Mouse (Mus musculus) limb, embryonic 13.5 days (tissue): Measurements from ENCODE around the gene Tra2a. TPM values are rescaled to one million over a fixed set of nuclear protein-coding genes. Genes with fewer than 3 reads are reported as not detected.

Experiments
- ATAC-seq: fragments of 200-750 bp; cut with Nextera tagmentation; 2 replicates; pipeline ENCODE4 v1.8.0; 2017; ENCODE audit warnings: low read depth, moderate number of reproducible peaks, moderate TSS enrichment; ENCODE audit not compliant: low FRiP score
- H3K27ac ChIP-seq: fragments of 300-500 bp; sonication (generic); 2 replicates; pipeline ENCODE4 v1.5.1; 2015; ENCODE audit warnings: inconsistent platforms, mild to moderate bottlenecking, moderate library complexity
- H3K27me3 ChIP-seq: fragments of 300-500 bp; sonication (generic); 2 replicates; pipeline ENCODE4 v1.6.1; 2015; ENCODE audit warnings: mild to moderate bottlenecking, inconsistent platforms
- H3K36me3 ChIP-seq: fragments of 300-500 bp; sonication (generic); 2 replicates; pipeline ENCODE4 v1.6.1; 2015; ENCODE audit warnings: inconsistent platforms, mild to moderate bottlenecking, moderate library complexity
- H3K4me1 ChIP-seq: fragments of 300-500 bp; sonication (generic); 2 replicates; pipeline ENCODE4 v1.6.1; 2015; ENCODE audit warnings: inconsistent platforms
- H3K4me2 ChIP-seq: fragments of 300-500 bp; sonication (generic); replicated peaks from 2 replicates; pipeline ENCODE4 v1.6.1; 2015; ENCODE audit warnings: inconsistent platforms, mild to moderate bottlenecking, moderate library complexity
- H3K4me3 ChIP-seq: fragments of 300-500 bp; sonication (generic); 2 replicates; pipeline ENCODE4 v1.5.1; 2015; ENCODE audit warnings: moderate library complexity, mild to moderate bottlenecking, inconsistent platforms
- H3K9ac ChIP-seq: fragments of 300-500 bp; sonication (generic); 2 replicates; pipeline ENCODE4 v1.6.1; 2015; ENCODE audit warnings: mild to moderate bottlenecking, inconsistent platforms
- H3K9me3 ChIP-seq: fragments of 300-500 bp; sonication (generic); 2 replicates; pipeline ENCODE4 v1.6.1; 2016; ENCODE audit warnings: inconsistent platforms
- WGBS: fragments of 180-500 bp; shearing (Covaris S2); methylation state at CpG from one replicate; pipeline ENCODE4 v1.1.7; 2015; 5-methylcytosine and 5-hydroxymethylcytosine counted together
- polyA plus RNA-seq: library from polyadenylated mRNA; unstranded; fragments of >200 nt; fragmentation: Nextera tagmentation; extraction: Ambion mirVana; gene quantifications from 2 replicates; pipeline ENCODE4 v1.2.1, GENCODE M21; 2015

Tra2a gene
- polyA plus RNA-seq, 1 experiment from 2014 or later, result 132 TPM

DNA sequence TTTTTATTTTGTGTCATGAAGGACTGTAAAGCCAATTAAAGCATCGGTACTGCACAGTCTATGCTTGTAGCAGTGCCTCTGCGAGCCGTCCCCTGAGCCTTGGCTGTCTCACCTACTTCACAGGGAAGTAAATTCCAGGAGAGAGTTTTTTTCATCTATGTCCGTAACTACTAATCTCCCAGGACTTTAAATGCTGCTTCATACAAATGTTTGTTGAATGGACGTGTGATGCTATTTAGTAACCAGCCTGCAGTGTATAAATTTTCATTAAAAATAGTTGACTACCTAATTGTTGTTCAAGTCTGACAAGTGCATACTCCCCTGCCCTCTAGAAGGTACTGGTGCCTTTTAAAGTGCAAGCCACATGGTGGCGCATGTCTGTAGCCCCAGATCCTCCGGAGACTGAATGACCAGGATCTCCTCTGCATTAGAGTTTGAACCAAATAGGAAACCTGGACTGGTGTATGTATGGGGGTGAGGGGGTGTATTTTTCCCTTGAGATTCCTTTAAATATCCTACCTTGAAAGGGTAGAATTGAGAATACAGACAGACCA lies 35.6 kb downstream of the Tra2a start:
- no peaks in the 10 kb centered on the region for H3K27me3 ChIP-seq
- H3K4me2 ChIP-seq, result no peak overlapping the region
- H3K4me1 ChIP-seq, result peaks cover 14% of the 10 kb centered on the region
- no peaks in the 10 kb centered on the region for H3K36me3 ChIP-seq
- H3K9me3 ChIP-seq, result no peaks in the 10 kb centered on the region
- H3K9ac ChIP-seq, result no peak overlapping the region
- no peak for ATAC-seq
- H3K27ac ChIP-seq, result no peak overlapping the region
- 8% methylated on average over 7 of the region's 7 CpGs for WGBS
- H3K4me3 ChIP-seq, result no peak overlapping the region

DNA sequence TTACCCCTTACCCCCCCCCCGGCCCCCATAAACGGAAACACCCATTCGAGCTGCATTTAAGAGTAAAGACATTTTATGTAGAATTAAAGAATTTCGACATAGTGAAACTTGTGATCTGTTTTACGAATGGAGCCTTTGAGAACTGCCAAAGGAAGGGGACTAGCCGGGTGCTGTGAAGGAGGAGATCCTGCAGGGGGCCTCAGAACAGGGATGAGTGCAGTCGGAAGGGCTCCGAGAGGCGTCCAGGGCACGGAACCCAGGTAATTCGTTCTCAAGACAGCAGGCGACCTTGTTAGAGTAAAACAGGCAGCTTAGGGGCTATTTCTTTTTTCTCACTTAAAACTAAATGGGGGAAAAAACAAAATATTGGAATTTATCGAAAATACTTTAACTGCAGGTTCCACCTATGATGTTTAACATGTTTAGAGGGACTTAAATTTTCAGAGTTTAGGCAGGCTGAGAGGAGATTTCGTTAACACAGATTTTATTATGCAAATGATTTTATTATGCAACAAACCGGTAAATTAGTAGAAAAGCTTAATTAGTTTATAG lies 36.6 kb downstream of the Tra2a start:
- Histone ChIP-seq H3K36me3 (no peaks in the 10 kb centered on the region), H3K4me1 (peaks cover 14% of the 10 kb centered on the region), H3K9me3 (no peaks in the 10 kb centered on the region), H3K4me3 (no peak overlapping the region; the same call in 1 of the 2 replicates), H3K27ac (no peak overlapping the region), H3K27me3 (no peaks in the 10 kb centered on the region), H3K9ac (no peak overlapping the region), H3K4me2 (peak overlapping the region; percentile 44)
- WGBS, result 6% methylated on average over 15 of the region's 15 CpGs
- no peak for ATAC-seq

- WGBS, result 39% methylated on average over 3 of the region's 3 CpGs
Observed at GRCm38 (mm10) chr6:49225728-49226123, 38.1 kb downstream of the Tra2a start.

GRCm38 (mm10) chr6:49224923-49225727 lies 38.7 kb downstream of the Tra2a start:
- Histone ChIP-seq H3K4me2 (peak overlapping the region; percentile 14; the same call in 1 of the 2 replicates), H3K9ac (no peak overlapping the region), H3K36me3 (no peaks in the 10 kb centered on the region), H3K27ac (peak overlapping the region; percentile 10; the same call in 1 of the 2 replicates), H3K4me3 (no peak overlapping the region), H3K4me1 (peaks cover 16% of the 10 kb centered on the region), H3K9me3 (no peaks in the 10 kb centered on the region), H3K27me3 (no peaks in the 10 kb centered on the region)
- WGBS, result 30% methylated on average over 11 of the region's 11 CpGs
- ATAC-seq, result peak; percentile 36; the same call in 1 of the 2 replicates

More at GRCm38 (mm10) chr6:49225728-49226123, 38.1 kb downstream of the Tra2a start:
- Histone ChIP-seq H3K27me3 (no peaks in the 10 kb centered on the region), H3K4me1 (peaks cover 14% of the 10 kb centered on the region), H3K36me3 (no peaks in the 10 kb centered on the region), H3K4me3 (no peak overlapping the region), H3K4me2 (peak overlapping the region; percentile 14; the same call in 1 of the 2 replicates), H3K27ac (peak overlapping the region; percentile 10; the same call in 1 of the 2 replicates), H3K9me3 (no peaks in the 10 kb centered on the region), H3K9ac (no peak overlapping the region)
- ATAC-seq, result peak; percentile 44; the same call in 1 of the 2 replicates

DNA sequence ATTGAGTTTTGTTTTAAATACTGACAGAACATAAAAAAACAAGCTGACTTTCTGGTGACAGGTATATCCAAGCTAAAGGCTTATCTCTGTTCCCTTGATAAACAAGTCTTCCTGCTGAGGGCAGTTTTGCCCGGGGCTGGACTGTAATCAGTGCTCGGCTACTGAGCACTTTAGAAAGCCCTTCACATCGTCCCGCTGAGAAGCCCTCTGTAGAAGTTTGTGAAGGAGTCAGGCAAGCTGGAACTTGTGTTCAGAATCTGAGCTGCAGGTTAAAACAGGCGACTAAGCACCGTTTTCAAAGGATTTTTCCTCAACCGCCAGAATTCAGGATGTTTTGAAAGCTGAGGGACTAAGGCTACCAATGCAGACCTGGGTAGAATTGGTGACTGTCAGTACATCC lies 41.9 kb downstream of the Tra2a start:
- H3K4me1 ChIP-seq, result peaks cover 16% of the 10 kb centered on the region
- WGBS, result 5% methylated on average over 7 of the region's 7 CpGs
- no peaks in the 10 kb centered on the region for H3K9me3 ChIP-seq
- no peak overlapping the region for H3K9ac ChIP-seq
- no peaks in the 10 kb centered on the region for H3K36me3 ChIP-seq
- no peak overlapping the region for H3K27ac ChIP-seq
- no peaks in the 10 kb centered on the region for H3K27me3 ChIP-seq
- no peak overlapping the region for H3K4me3 ChIP-seq
- ATAC-seq, result no peak
- no peak overlapping the region for H3K4me2 ChIP-seq

DNA sequence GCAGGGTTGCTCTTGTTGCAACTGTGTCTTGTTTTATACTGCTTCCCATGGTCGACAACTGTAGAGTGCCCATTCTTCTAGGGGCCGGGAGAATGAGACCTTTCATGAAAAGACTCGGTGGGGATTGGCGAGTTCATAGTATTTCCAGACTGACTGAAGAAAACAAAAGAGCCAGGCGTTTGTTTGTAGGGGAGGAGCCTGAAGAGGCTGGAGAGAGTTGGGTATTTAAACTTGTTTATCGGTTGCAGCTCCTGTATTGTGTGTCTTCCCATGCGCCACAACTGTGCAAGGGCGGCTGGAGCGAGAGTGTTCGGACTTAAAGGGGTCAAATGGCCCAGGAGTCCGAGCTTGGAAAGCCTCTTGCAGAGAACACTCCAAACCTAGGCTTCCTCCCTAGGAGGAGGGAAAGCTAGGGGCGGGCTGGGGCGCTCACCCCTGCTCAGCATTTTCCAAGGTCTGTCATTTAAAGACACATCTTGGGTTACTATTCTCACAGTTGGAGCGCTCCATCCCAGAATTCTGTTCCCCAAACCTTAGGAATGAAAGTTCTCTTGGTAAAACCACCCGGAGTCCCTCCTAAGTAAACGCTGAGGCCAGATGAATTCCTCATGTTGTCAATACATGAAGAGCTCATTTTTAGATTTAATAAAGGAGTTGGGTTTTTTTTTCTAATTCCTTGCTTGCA lies 43.8 kb downstream of the Tra2a start:
- peak overlapping the region; percentile 60 for H3K4me2 ChIP-seq
- no peak for ATAC-seq
- H3K27me3 ChIP-seq, result no peaks in the 10 kb centered on the region
- H3K4me1 ChIP-seq, result peaks cover 9% of the 10 kb centered on the region
- peak overlapping the region; percentile 35; the same call in 1 of the 2 replicates for H3K9ac ChIP-seq
- H3K9me3 ChIP-seq, result no peaks in the 10 kb centered on the region
- H3K4me3 ChIP-seq, result peak overlapping the region; percentile 27
- 4% methylated on average over 16 of the region's 16 CpGs for WGBS
- H3K27ac ChIP-seq, result no peak overlapping the region; the same call in 1 of the 2 replicates
- H3K36me3 ChIP-seq, result no peaks in the 10 kb centered on the region

DNA sequence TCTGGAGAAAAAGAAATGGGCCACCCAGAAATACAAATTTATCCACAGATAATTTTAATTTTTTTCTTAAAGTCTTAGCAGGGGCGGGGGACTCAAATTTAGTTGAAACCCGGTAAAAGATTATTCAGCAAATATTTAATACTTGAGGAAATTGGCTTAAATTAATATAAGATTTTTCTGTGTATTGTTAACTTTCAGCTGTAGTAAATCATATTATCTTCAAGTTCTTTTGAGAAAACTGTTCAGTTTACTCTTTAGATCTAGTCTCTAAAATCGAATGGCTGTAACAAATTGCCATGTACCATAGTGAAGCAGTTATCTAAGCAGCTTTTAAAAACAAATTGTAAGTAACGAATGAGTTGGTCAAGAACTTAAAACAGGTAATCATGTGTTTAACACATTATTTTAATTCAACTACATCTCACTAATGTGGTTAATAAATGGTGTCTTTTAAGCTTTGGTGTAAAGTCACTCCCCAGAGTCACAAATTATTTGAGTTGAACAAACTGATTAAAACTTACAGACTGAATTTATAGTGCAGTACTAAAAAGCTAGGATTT lies 44.8 kb downstream of the Tra2a start:
- ATAC-seq, result no peak
- Histone ChIP-seq H3K27me3 (no peaks in the 10 kb centered on the region), H3K9ac (no peak overlapping the region), H3K4me1 (peaks cover 6% of the 10 kb centered on the region), H3K4me3 (no peak overlapping the region), H3K4me2 (no peak overlapping the region), H3K36me3 (no peaks in the 10 kb centered on the region), H3K9me3 (no peaks in the 10 kb centered on the region), H3K27ac (no peak overlapping the region)
- 14% methylated on average over 4 of the region's 4 CpGs for WGBS

- Histone ChIP-seq H3K4me1 (peaks cover 8% of the 10 kb centered on the region), H3K36me3 (no peaks in the 10 kb centered on the region), H3K27ac (no peak overlapping the region), H3K4me2 (peak overlapping the region; percentile 73), H3K9ac (peak overlapping the region; percentile 59), H3K4me3 (peak overlapping the region; percentile 67), H3K27me3 (no peaks in the 10 kb centered on the region), H3K9me3 (no peaks in the 10 kb centered on the region)
- WGBS, result under 1% methylated on average over 31 of the region's 31 CpGs
- ATAC-seq, result no peak
Observed at GRCm38 (mm10) chr6:49218275-49218802, 45.5 kb downstream of the Tra2a start.

DNA sequence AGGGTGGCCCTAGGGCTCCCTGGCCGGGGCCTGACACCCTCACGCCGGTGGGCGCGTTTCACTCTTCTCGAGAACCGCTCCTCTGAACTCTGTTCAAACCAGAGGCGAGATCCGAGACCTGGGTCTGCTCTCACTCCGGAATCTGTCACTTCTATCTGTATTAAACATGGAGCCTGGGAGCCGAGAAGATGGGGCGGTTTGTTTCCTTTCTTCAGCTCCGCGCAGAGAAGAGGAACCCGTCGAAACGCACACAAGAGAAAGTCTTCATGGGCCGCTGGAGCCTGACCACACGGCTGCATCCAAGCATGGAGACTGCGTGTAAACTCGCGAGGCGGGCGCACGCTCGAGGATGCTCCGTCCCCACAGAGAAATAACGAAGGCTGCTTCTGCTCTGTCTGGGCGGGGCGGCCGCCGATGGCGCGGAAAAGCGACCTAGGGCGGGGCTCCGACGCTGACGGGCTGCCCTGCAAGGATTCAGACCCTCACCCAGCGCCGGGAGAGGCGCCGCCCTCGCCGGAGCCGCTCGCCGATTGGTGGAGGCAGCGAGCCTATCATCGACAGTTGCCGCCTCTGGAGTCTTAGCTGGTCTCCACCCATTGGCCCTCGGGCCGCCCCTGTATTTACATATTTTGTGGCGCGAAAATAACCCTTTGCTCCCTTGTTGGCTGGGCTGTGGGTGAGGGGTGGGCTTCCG lies 46.1 kb downstream of the Tra2a start:
- ATAC-seq, result peak; percentile 91
- Histone ChIP-seq H3K36me3 (no peaks in the 10 kb centered on the region), H3K4me1 (peaks cover 14% of the 10 kb centered on the region), H3K4me3 (peak overlapping the region; percentile 67), H3K27ac (peak overlapping the region; percentile 93), H3K4me2 (peak overlapping the region; percentile 73), H3K27me3 (no peaks in the 10 kb centered on the region), H3K9me3 (no peaks in the 10 kb centered on the region), H3K9ac (peak overlapping the region; percentile 82)
- WGBS, result under 1% methylated on average over 56 of the region's 56 CpGs

GRCm38 (mm10) chr6:49216811-49217542 lies 46.9 kb downstream of the Tra2a start:
- Histone ChIP-seq H3K4me2 (peak overlapping the region; percentile 73), H3K9ac (peak overlapping the region; percentile 82), H3K9me3 (no peaks in the 10 kb centered on the region), H3K36me3 (no peaks in the 10 kb centered on the region), H3K27ac (peak overlapping the region; percentile 93), H3K4me1 (peaks cover 21% of the 10 kb centered on the region), H3K27me3 (no peaks in the 10 kb centered on the region), H3K4me3 (peak overlapping the region; percentile 67)
- no peak for ATAC-seq
- WGBS, result 2% methylated on average over 11 of the region's 11 CpGs
